Mouse (Mus musculus): ENCODE measurements around the gene Nit2. TPM values are rescaled to one million over a fixed set of nuclear protein-coding genes. Genes with fewer than 3 reads are reported as not detected.

Gene Nit2
- polyA plus RNA-seq, 1 experiment = 15.1 TPM

DNA sequence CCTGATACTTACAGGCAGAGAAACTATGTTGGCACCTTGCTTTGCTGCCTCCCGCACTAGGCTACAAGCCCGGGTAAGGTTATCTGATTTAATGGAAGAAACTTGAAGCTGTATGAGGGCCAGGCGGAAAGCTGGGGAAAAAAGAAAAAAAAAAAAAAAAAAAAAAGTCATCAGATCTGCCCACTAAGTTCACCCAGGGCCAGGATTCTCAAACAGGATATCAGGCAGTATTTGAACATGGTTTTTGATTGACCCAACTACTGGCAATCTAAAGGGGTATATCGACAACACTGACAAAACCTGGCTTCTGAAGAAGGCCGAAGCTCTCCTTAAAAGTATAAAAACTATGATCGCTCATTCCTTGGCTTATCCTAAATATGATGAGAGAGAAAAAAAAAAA is 1.1 kb downstream of the Nit2 start:
- Histone ChIP-seq H3K4me3 (ENCODE audit: insufficient read depth, low read length) (no peak overlapping the region; the same call in 1 of the 2 replicates), H3K27ac (ENCODE audit: insufficient read depth, low read length) (no peak overlapping the region), H3K4me1 (ENCODE audit: control insufficient read depth, insufficient read depth, low read length) (0 out of 2 replicates have a peak, but pooled peaks cover 1% of the 10 kb centered on the region)
- TF ChIP-seq CTCF (IDR thresholded peaks at IDR 0.05; ENCODE audit: extremely low read depth, insufficient read depth, low read length) (no peak), POLR2A (IDR thresholded peaks at IDR 0.05; ENCODE audit: extremely low read depth, insufficient read depth, low read length) (no peak)

DNA sequence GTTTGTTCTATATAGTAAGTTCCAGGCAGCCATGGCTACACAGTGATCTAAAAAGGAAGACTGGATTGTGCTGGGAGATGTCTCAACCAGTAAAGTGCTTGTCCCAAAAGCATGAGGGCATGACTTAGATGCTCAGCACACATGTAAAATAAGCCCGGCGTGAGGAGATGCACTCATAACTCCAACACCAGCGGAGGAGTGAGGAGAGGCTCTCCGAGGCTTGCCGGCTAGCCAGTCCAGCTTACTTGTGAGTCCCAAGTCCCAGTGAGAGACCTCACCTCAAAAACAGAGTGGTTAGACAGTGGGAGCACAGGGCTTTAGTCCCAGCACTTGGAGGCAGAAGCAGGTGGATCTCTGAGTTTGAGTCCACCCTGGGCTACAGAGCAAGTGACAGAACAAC is 2.0 kb downstream of the Nit2 start:
- Histone ChIP-seq H3K4me3 (ENCODE audit: insufficient read depth, low read length) (no peak overlapping the region), H3K4me1 (ENCODE audit: control insufficient read depth, insufficient read depth, low read length) (0 out of 2 replicates have a peak, but pooled peaks cover 1% of the 10 kb centered on the region)
- TF ChIP-seq POLR2A (IDR thresholded peaks at IDR 0.05; ENCODE audit: extremely low read depth, insufficient read depth, low read length) = no peak
- TF ChIP-seq CTCF (IDR thresholded peaks at IDR 0.05; ENCODE audit: extremely low read depth, insufficient read depth, low read length) = no peak

DNA sequence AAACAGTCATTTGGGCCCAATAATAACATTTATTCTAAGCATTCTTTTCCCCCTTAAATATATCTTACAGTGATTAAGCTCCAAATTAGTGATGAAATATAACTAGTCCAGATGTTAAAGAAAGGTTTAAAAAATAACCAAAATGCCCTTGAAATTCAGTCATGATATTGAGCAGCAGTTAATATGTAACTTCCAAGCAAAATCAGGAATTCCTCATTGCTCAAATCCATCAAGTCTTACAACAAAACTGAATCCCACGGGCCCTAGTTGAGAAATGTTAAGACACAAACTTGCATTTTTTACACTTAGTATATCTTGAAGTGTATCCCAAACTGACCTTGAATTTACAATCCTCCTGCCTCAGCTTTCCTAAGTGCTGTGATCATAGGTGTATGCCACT is 3.4 kb downstream of the Nit2 start:
- no peak overlapping the region for H3K4me3 ChIP-seq (ENCODE audit: insufficient read depth, low read length)
- no peak overlapping the region for H3K27ac ChIP-seq (ENCODE audit: insufficient read depth, low read length)
- 0 out of 2 replicates have a peak, but pooled peaks cover 1% of the 10 kb centered on the region for H3K4me1 ChIP-seq (ENCODE audit: control insufficient read depth, insufficient read depth, low read length)
- TF ChIP-seq CTCF (IDR thresholded peaks at IDR 0.05; ENCODE audit: extremely low read depth, insufficient read depth, low read length) (no peak), POLR2A (IDR thresholded peaks at IDR 0.05; ENCODE audit: extremely low read depth, insufficient read depth, low read length) (no peak)

More for the DNA sequence above, 2.0 kb downstream of the Nit2 start:
- H3K27ac ChIP-seq (ENCODE audit: insufficient read depth, low read length) = no peak overlapping the region

DNA sequence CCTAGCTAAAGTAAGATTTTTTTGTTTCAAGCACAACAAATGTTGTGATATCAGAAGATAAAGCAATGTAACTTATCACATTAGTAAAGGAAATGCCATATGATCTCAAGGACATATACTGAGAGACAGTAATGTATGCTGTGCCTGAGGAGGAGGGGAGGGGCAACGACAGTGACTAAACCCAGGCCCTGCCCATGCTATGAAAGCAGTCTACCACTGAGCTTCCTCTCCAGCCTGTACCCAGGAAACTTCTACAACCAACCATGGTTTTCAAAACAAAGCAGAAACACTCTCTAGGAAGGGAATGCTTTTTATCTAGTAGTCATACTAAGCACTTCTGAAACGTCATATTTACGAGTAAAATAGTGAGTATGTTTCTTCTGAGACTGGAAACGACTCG is 4.3 kb downstream of the Nit2 start:
- TF ChIP-seq POLR2A (IDR thresholded peaks at IDR 0.05; ENCODE audit: extremely low read depth, insufficient read depth, low read length) (no peak), CTCF (IDR thresholded peaks at IDR 0.05; ENCODE audit: extremely low read depth, insufficient read depth, low read length) (no peak)
- Histone ChIP-seq H3K27ac (ENCODE audit: insufficient read depth, low read length) (no peak overlapping the region), H3K4me3 (ENCODE audit: insufficient read depth, low read length) (no peak overlapping the region), H3K4me1 (ENCODE audit: control insufficient read depth, insufficient read depth, low read length) (0 out of 2 replicates have a peak, but pooled peaks cover 1% of the 10 kb centered on the region)

DNA sequence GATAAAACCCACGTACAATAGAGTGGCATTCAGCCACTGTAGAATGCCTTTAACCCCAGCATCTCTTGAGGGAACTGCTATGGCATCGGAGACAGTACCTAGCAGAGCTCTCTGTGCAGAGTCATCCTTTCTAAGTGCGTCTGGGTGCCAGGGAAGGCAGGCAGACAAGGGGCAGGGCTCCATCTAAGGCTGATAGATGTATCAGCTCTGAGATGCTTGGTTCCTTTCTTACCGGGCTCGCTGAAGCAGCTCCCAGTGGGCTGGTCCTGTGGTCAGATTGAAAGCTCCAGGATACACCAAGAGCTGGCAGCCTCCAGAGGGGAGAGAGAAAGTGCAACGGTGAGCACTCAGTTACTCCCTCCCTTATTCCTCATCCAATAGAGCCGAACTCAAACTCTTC is 7.3 kb downstream of the Nit2 start:
- Histone ChIP-seq H3K27ac (ENCODE audit: insufficient read depth, low read length) (no peak overlapping the region), H3K4me1 (ENCODE audit: control insufficient read depth, insufficient read depth, low read length) (no peaks in the 10 kb centered on the region), H3K4me3 (ENCODE audit: insufficient read depth, low read length) (no peak overlapping the region)
- TF ChIP-seq POLR2A (IDR thresholded peaks at IDR 0.05; ENCODE audit: extremely low read depth, insufficient read depth, low read length) (no peak), CTCF (IDR thresholded peaks at IDR 0.05; ENCODE audit: extremely low read depth, insufficient read depth, low read length) (no peak)

DNA sequence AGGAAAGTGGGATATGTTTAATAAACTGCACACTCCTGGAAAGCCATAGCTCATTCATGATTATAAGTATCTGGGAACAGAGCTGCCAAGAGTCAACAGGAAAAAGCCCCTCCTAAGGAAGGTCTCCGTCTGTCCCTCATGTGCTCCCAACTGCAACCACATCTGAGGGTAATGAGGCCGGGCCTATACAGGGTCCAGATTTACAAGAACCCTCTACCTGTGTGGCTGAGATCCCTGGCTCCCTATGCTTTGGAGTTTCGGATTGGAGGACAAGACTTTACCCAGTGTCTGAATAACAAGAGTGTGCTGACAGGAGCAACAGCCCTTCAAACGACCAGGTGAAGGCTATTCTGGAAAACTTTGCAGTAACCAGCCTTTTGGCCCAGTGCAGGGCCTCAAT is 9.4 kb downstream of the Nit2 start:
- Histone ChIP-seq H3K4me3 (ENCODE audit: insufficient read depth, low read length) (no peak overlapping the region), H3K27ac (ENCODE audit: insufficient read depth, low read length) (no peak overlapping the region), H3K4me1 (ENCODE audit: control insufficient read depth, insufficient read depth, low read length) (no peaks in the 10 kb centered on the region)
- TF ChIP-seq POLR2A (IDR thresholded peaks at IDR 0.05; ENCODE audit: extremely low read depth, insufficient read depth, low read length) (no peak), CTCF (IDR thresholded peaks at IDR 0.05; ENCODE audit: extremely low read depth, insufficient read depth, low read length) (no peak)

DNA sequence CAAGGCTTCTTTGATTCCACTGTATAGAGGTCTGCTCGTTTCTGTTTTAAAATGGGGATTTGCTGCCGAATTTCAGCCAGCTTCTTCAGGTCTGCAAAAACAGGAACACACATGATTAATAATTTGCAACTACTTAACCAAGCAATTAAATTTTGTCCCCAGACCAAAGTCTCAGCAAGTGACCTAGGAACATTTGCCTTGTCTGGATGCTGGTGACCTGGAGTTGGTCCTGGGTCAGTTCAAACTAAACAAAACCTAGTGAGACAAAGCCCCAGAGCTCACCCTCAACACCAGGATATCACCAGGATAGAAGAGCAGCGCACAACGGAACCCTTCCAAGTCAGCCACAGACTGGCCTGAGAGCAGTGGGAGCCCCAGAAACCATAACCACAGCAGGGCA is 10.1 kb downstream of the Nit2 start:
- no peaks in the 10 kb centered on the region for H3K4me1 ChIP-seq (ENCODE audit: control insufficient read depth, insufficient read depth, low read length)
- no peak overlapping the region for H3K27ac ChIP-seq (ENCODE audit: insufficient read depth, low read length)
- H3K4me3 ChIP-seq (ENCODE audit: insufficient read depth, low read length) = no peak overlapping the region
- TF ChIP-seq POLR2A (IDR thresholded peaks at IDR 0.05; ENCODE audit: extremely low read depth, insufficient read depth, low read length) = no peak

DNA sequence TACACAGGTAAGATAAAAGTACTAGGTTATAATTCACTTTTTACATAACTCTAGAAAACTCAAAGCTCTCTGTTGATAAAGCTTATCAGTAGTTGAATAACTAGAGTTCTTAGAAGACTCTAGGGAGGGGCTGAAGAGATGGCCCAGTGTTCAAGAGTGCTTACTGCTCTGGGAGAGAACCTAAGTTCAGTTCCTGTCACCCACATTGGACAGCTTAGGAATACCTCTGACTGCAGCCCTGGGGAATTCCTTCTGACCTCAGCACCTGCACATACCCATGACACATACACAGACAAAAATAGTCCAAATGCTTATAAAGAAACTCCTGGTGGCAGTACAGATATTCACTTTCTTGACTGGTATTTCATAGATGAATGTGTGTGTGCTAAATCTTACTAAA is 11.2 kb downstream of the Nit2 start:
- TF ChIP-seq POLR2A (IDR thresholded peaks at IDR 0.05; ENCODE audit: extremely low read depth, insufficient read depth, low read length) (no peak), CTCF (IDR thresholded peaks at IDR 0.05; ENCODE audit: extremely low read depth, insufficient read depth, low read length) (no peak)
- Histone ChIP-seq H3K4me1 (ENCODE audit: control insufficient read depth, insufficient read depth, low read length) (no peaks in the 10 kb centered on the region), H3K4me3 (ENCODE audit: insufficient read depth, low read length) (no peak overlapping the region)

DNA sequence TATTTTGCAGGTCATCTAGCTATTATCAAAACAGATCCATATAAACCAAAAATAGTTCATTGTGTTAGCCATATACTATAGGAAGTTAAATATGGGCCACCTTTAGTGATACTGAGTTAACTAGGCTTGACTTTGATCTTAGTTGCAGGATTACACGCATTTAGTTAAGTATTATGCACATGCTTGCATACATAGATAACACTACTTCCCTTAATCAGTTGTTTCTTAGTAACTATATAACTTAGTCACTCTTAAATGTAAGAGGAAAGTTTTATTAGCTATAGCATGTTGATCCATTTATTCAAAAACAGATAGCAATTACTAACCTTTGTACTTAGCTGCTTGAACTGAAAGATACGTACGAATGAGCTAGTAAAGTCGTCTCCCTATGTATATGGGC is 15.7 kb downstream of the Nit2 start:
- no peak overlapping the region for H3K27ac ChIP-seq (ENCODE audit: insufficient read depth, low read length)
- H3K4me1 ChIP-seq (ENCODE audit: control insufficient read depth, insufficient read depth, low read length) = no peaks in the 10 kb centered on the region
- TF ChIP-seq POLR2A (IDR thresholded peaks at IDR 0.05; ENCODE audit: extremely low read depth, insufficient read depth, low read length) (no peak), CTCF (IDR thresholded peaks at IDR 0.05; ENCODE audit: extremely low read depth, insufficient read depth, low read length) (no peak)
- no peak overlapping the region for H3K4me3 ChIP-seq (ENCODE audit: insufficient read depth, low read length)

More for the DNA sequence above, 11.2 kb downstream of the Nit2 start:
- H3K27ac ChIP-seq (ENCODE audit: insufficient read depth, low read length) = no peak overlapping the region

DNA sequence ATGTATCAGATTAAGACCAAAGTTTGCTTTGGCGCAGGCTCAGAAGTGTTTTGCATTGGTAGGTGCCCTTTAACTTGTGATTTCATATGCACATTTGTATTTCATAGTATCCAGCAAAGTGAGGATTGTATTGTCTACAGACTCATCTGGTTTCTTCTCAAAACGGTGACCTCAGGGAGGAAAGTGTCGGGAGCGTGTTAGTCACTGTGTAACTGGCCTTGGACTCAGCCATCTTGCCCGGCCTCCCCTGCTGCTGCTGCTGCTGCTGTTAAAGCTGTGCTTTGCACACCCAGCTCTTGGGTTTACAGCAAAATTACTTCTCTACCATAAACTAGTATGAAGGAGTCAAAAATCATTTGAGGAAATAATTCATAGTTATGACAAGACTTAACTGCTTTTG is 22.4 kb downstream of the Nit2 start:
- TF ChIP-seq CTCF (IDR thresholded peaks at IDR 0.05; ENCODE audit: extremely low read depth, insufficient read depth, low read length) = no peak
- no peak for TF ChIP-seq POLR2A (IDR thresholded peaks at IDR 0.05; ENCODE audit: extremely low read depth, insufficient read depth, low read length)
- H3K4me1 ChIP-seq (ENCODE audit: control insufficient read depth, insufficient read depth, low read length) = no peaks in the 10 kb centered on the region
- H3K4me3 ChIP-seq (ENCODE audit: insufficient read depth, low read length) = no peak overlapping the region
- no peak overlapping the region for H3K27ac ChIP-seq (ENCODE audit: insufficient read depth, low read length)
